Mouse (Mus musculus): Measurements from ENCODE around the gene Ssb. TPM values are rescaled to one million over a fixed set of nuclear protein-coding genes. Genes with fewer than 3 reads are reported as not detected.
"Not testable (repeated sequence)": the region's sequence is repeated elsewhere in the genome, so short reads cannot be mapped to it uniquely, and the experiment has no call there.

Gene Ssb
- polyA plus RNA-seq, 1 experiment from 2014 or later: 283 TPM

DNA sequence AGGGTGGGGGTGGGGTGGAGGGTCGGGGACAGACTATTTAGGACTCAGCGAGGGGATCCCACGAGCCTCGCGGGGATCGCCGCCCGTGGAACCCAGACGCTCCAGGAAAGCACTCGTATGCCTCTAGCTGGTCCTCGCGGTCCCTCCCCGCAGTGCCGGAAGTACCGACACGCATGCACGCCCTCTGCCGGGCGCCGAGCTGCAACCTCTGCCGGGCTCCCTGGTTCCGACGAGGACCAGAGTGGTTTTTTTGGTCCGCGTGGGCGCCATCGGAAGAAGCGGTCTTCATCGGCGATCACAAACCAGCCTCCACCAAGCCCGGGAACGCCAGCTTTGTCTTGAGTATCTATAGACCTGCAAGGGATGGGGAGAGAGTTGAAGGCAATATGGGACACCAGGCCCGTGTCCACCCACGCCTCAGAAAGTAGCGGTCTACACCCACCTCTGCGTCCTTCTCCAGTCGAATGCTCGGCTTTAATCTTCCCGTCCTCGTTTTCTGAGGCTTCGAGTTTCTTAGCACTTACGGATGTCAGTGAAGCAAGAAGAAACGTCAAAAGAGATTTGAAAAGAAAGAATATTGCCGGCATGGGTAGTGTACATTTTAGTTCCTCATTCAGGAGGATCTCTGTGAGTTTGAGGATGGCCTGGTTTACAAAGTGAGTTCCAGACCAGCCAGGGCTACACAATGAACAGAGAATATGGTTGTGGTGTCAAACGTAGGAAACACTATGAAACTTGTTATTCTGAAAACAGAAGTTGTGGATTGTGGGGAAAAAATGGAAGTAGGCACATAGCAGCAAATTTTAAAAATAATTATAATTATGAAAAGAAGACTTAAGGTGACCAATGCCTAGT, 24.3 kb downstream of the Ssb start, which contains the start of gene Mettl5:
Mettl5 (minus strand) TSS at position 165 of the 855 bp plus-strand sequence.
- no peaks in the 10 kb centered on the region for H3K27me3 ChIP-seq (ENCODE audit: insufficient read depth, poor library complexity, severe bottlenecking)
- peak within 1 kb of the TSS; percentile 85 for H3K4me3 ChIP-seq
- H3K36me3 ChIP-seq: peaks cover 4% of the 10 kb centered on the region; the same call in 1 of the 2 replicates
- H3K9me3 ChIP-seq: no peaks in the 10 kb centered on the region
- 2% methylated on average over 45 of the region's 45 CpGs for WGBS
- peak within 1 kb of the TSS; percentile 94 for H3K27ac ChIP-seq
- DNase-seq (ENCODE audit: low spot score): peak; percentile 94
- peaks cover 9% of the 10 kb centered on the region; the same call in 1 of the 2 replicates for H3K4me1 ChIP-seq

DNA sequence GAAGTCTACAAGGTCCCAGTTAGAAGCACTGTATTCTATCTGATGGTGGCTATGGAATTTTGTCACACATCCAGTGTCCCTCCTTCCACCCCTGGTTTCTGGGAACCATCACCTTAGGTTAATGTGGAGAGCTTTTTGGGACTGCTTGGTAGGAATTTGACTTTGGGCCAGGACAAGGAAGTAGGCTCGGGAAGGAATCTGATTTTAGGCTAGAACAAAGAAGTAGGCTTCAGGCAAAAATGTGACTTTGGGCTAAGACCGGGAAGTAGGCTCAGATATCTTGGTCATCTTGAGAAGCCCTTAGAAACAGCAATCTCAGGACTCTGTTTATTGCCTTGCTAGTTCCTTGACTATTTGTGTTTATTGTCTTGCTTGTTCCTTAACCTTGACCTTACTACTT, 27.6 kb downstream of the Ssb start:
- Histone ChIP-seq H3K4me3 (no peak overlapping the region), H3K9me3 (no peaks in the 10 kb centered on the region), H3K27ac (no peak overlapping the region), H3K4me1 (peaks cover 9% of the 10 kb centered on the region; the same call in 1 of the 2 replicates), H3K36me3 (no peaks in the 10 kb centered on the region), H3K27me3 (ENCODE audit: insufficient read depth, poor library complexity, severe bottlenecking) (no peaks in the 10 kb centered on the region)
- 85% methylated on average over 2 of the region's 2 CpGs for WGBS
- no peak for DNase-seq (ENCODE audit: low spot score)

- H3K36me3 ChIP-seq: no peaks in the 10 kb centered on the region
- 58% methylated on average over 7 of the region's 7 CpGs for WGBS
- no peaks in the 10 kb centered on the region for H3K9me3 ChIP-seq
- H3K4me1 ChIP-seq: no peaks in the 10 kb centered on the region
- H3K27me3 ChIP-seq (ENCODE audit: insufficient read depth, poor library complexity, severe bottlenecking): no peaks in the 10 kb centered on the region
- H3K4me3 ChIP-seq: no peak overlapping the region
- no peak for DNase-seq (ENCODE audit: low spot score)
- H3K27ac ChIP-seq: no peak overlapping the region
These were observed 29.5 kb downstream of the Ssb start for GRCm38 (mm10) chr2:69890843-69891242.

- Histone ChIP-seq H3K27me3 (ENCODE audit: insufficient read depth, poor library complexity, severe bottlenecking) (no peaks in the 10 kb centered on the region), H3K36me3 (no peaks in the 10 kb centered on the region), H3K4me3 (no peak overlapping the region), H3K4me1 (peaks cover 4% of the 10 kb centered on the region; the same call in 1 of the 2 replicates), H3K27ac (no peak overlapping the region), H3K9me3 (no peaks in the 10 kb centered on the region)
- DNase-seq (ENCODE audit: low spot score): no peak
- WGBS: 57% methylated on average over 1 of the region's 1 CpGs
These were observed 31.8 kb downstream of the Ssb start for GRCm38 (mm10) chr2:69893145-69893544.

- Histone ChIP-seq H3K27ac (no peak overlapping the region), H3K4me1 (peaks cover 11% of the 10 kb centered on the region), H3K36me3 (no peaks in the 10 kb centered on the region), H3K27me3 (ENCODE audit: insufficient read depth, poor library complexity, severe bottlenecking) (no peaks in the 10 kb centered on the region), H3K4me3 (no peak overlapping the region), H3K9me3 (no peaks in the 10 kb centered on the region)
- no peak for DNase-seq (ENCODE audit: low spot score)
- 72% methylated on average over 5 of the region's 5 CpGs for WGBS
These were observed 32.5 kb downstream of the Ssb start for GRCm38 (mm10) chr2:69893891-69894290.

- no peak for DNase-seq (ENCODE audit: low spot score)
- Histone ChIP-seq H3K36me3 (0 out of 2 replicates have a peak, but pooled peaks cover 3% of the 10 kb centered on the region), H3K27me3 (ENCODE audit: insufficient read depth, poor library complexity, severe bottlenecking) (no peaks in the 10 kb centered on the region), H3K4me1 (peaks cover 13% of the 10 kb centered on the region), H3K9me3 (no peaks in the 10 kb centered on the region), H3K27ac (no peak overlapping the region), H3K4me3 (no peak overlapping the region)
- WGBS: 57% methylated on average over 14 of the region's 14 CpGs
These were observed 34.3 kb downstream of the Ssb start for GRCm38 (mm10) chr2:69895502-69896223.

- H3K27ac ChIP-seq: no peak overlapping the region
- H3K9me3 ChIP-seq: no peaks in the 10 kb centered on the region
- 0 out of 2 replicates have a peak, but pooled peaks cover 8% of the 10 kb centered on the region for H3K36me3 ChIP-seq
- 84% methylated on average over 4 of the region's 4 CpGs for WGBS
- no peak overlapping the region for H3K4me3 ChIP-seq
- peaks cover 13% of the 10 kb centered on the region for H3K4me1 ChIP-seq
- no peaks in the 10 kb centered on the region for H3K27me3 ChIP-seq (ENCODE audit: insufficient read depth, poor library complexity, severe bottlenecking)
- no peak for DNase-seq (ENCODE audit: low spot score)
These were observed 34.8 kb downstream of the Ssb start for GRCm38 (mm10) chr2:69896224-69896581.

GRCm38 (mm10) chr2:69897039-69897617, 35.8 kb downstream of the Ssb start, which contains the start of gene Ubr3:
Gene Ubr3, plus strand, starts transcription at chr2:69897246.
- peaks cover 13% of the 10 kb centered on the region for H3K4me1 ChIP-seq
- H3K27me3 ChIP-seq (ENCODE audit: insufficient read depth, poor library complexity, severe bottlenecking): no peaks in the 10 kb centered on the region
- peak within 1 kb of the TSS; percentile 99 for H3K27ac ChIP-seq
- WGBS: under 1% methylated on average over 55 of the region's 65 CpGs
- H3K9me3 ChIP-seq: no peaks in the 10 kb centered on the region
- DNase-seq (ENCODE audit: low spot score): peak; percentile 98
- 0 out of 2 replicates have a peak, but pooled peaks cover 9% of the 10 kb centered on the region for H3K36me3 ChIP-seq
- H3K4me3 ChIP-seq: peak within 1 kb of the TSS; percentile 98

DNA sequence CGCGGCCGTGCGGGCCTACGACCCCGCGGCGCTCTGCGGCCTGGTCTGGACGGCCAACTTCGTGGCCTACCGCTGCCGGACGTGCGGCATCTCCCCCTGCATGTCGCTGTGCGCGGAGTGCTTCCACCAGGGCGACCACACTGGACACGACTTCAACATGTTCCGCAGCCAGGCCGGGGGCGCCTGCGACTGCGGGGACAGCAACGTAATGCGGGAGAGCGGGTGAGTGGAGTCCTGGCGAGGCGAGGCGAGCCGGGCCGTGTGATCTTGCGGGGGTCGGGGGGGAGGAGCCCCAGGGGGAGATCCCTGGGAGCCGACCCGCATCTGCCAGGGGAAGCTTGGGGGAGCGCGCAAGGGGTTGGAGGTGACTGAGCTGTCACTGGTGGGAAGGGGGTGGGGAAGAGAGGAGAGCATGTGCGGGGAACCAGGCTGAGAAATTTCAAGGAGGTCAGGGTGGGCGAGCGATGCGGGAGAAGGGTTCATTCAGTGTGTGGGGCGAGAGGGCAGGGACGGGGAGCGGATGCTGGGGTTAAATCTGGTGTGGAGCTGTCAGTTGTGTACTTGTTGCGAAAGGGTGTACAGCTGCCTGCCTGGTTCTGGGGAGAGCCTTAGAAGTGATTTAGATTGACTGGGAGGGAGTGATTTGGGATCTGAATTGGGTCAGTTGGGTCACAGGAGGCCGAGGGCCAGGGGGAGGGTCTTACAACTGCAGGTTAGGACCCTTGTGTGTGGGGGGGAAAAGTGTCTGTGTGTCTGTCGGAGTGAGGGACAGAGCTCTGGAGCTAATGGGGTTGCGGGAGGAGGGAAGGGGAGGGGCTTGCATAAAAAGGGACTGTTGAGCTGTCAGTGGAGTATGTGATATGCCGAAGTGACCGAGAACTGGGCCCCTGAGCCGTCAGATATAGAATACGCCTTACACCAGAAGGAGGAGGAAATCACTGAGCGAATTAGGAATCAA, 36.5 kb downstream of the Ssb start:
- peak; percentile 89 for DNase-seq (ENCODE audit: low spot score)
- H3K9me3 ChIP-seq: no peaks in the 10 kb centered on the region
- H3K4me1 ChIP-seq: peaks cover 13% of the 10 kb centered on the region
- under 1% methylated on average over 55 of the region's 55 CpGs for WGBS
- peak overlapping the region; percentile 98 for H3K4me3 ChIP-seq
- H3K27me3 ChIP-seq (ENCODE audit: insufficient read depth, poor library complexity, severe bottlenecking): no peaks in the 10 kb centered on the region
- peak overlapping the region; percentile 99 for H3K27ac ChIP-seq
- H3K36me3 ChIP-seq: 0 out of 2 replicates have a peak, but pooled peaks cover 9% of the 10 kb centered on the region

DNA sequence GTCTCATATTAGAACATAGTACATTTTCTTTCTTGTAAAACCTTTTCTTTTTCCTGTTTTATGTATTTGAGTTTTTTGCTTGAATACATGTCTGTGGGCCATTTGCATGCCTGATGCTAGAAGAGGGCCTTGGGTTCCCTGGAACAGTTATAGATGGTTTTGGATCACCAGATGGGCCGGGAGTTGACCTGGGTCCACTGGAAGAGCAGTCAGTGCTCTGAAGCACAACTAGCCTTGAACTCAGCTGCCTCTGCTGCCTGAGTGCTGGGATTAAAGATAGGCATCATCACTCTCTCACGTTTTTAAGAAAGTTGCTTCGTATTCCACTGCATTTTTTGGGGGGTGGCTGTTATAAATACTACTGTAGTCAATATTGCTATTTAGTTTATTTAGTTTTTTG, 42.2 kb downstream of the Ssb start:
- Histone ChIP-seq H3K27ac (no peak overlapping the region), H3K4me3 (no peak overlapping the region), H3K36me3 (peaks cover 18% of the 10 kb centered on the region; the same call in 1 of the 2 replicates), H3K9me3 (no peaks in the 10 kb centered on the region), H3K27me3 (ENCODE audit: insufficient read depth, poor library complexity, severe bottlenecking) (no peaks in the 10 kb centered on the region), H3K4me1 (peaks cover 5% of the 10 kb centered on the region)
- DNase-seq (ENCODE audit: low spot score): no peak
- WGBS: 92% methylated on average over 3 of the region's 3 CpGs

GRCm38 (mm10) chr2:69907394-69907793, 46.0 kb downstream of the Ssb start:
- not testable (repeated sequence) for H3K4me1 ChIP-seq; DNase-seq (ENCODE audit: low spot score); H3K36me3 ChIP-seq; H3K9me3 ChIP-seq; H3K4me3 ChIP-seq; H3K27ac ChIP-seq; H3K27me3 ChIP-seq (ENCODE audit: insufficient read depth, poor library complexity, severe bottlenecking)
- WGBS: 85% methylated on average over 4 of the region's 4 CpGs

GRCm38 (mm10) chr2:69912801-69913200, 51.4 kb downstream of the Ssb start:
- no peak for DNase-seq (ENCODE audit: low spot score)
- Histone ChIP-seq H3K4me1 (no peaks in the 10 kb centered on the region), H3K4me3 (no peak overlapping the region), H3K9me3 (no peaks in the 10 kb centered on the region), H3K36me3 (peaks cover 20% of the 10 kb centered on the region), H3K27me3 (ENCODE audit: insufficient read depth, poor library complexity, severe bottlenecking) (no peaks in the 10 kb centered on the region), H3K27ac (no peak overlapping the region)
- 71% methylated on average over 2 of the region's 2 CpGs for WGBS

Measured in heart, embryonic 10.5 days (tissue).